Mouse (Mus musculus): ENCODE measurements around the gene Cs. TPM values are rescaled to one million over a fixed set of nuclear protein-coding genes. Genes with fewer than 3 reads are reported as not detected.

Gene Cs
- total RNA-seq, 2 experiments from 2014 or later = 227 to 229 TPM

GRCm38 (mm10) chr10:128396716-128397264, 59.3 kb downstream of the Cs start:
- no peak for DNase-seq (ENCODE audit: low spot score in 2 of 2)
- intact Hi-C loops (cut with DNase I) = no loop called here

GRCm38 (mm10) chr10:128397466-128397865, 59.9 kb downstream of the Cs start:
- no peak for DNase-seq (ENCODE audit: low spot score in 2 of 2)
- intact Hi-C loops (cut with DNase I) = no loop called here

- intact Hi-C loops (cut with DNase I) = no loop called here
- DNase-seq (ENCODE audit: low spot score in 2 of 2) = no peak
Measured at GRCm38 (mm10) chr10:128400338-128400737, 62.8 kb downstream of the Cs start.

- intact Hi-C loops (cut with DNase I) = no loop called here
- no peak for DNase-seq (ENCODE audit: low spot score in 2 of 2)
Measured at GRCm38 (mm10) chr10:128401056-128401455, 63.5 kb downstream of the Cs start, which contains the start of gene Slc39a5. Gene Slc39a5 (minus strand): TSS chr10:128401229.

GRCm38 (mm10) chr10:128401638-128402037, 64.1 kb downstream of the Cs start:
- no peak for DNase-seq (ENCODE audit: low spot score in 2 of 2)
- intact Hi-C loops (cut with DNase I) = no loop called here

- intact Hi-C loops (cut with DNase I) = no loop called here
- DNase-seq (ENCODE audit: low spot score in 2 of 2) = no peak
Measured at GRCm38 (mm10) chr10:128403931-128404330, 66.4 kb downstream of the Cs start.

GRCm38 (mm10) chr10:128408591-128409535, 71.3 kb downstream of the Cs start:
- intact Hi-C loops (cut with DNase I) = loop anchor here (1.0 to 2.0 kb wide), 3 partner anchors 40 to 72 kb away; partner anchors contain the start of genes Coq10a and Cs
- DNase-seq (ENCODE audit: low spot score in 2 of 2) = peak; percentile 64

- intact Hi-C loops (cut with DNase I) = loop anchor here (1.0 to 2.0 kb wide), 4 partner anchors 33 to 73 kb away; partner anchors contain the start of genes Ankrd52, Coq10a and Cs
- peak; percentile 96 to 99 for DNase-seq (ENCODE audit: low spot score in 2 of 2)
Measured at GRCm38 (mm10) chr10:128409692-128410559, 72.4 kb downstream of the Cs start.

GRCm38 (mm10) chr10:128410560-128410845, 73.0 kb downstream of the Cs start:
- DNase-seq (ENCODE audit: low spot score in 2 of 2) = no peak
- intact Hi-C loops (cut with DNase I) = loop anchor here (2.0 kb wide), 1 partner anchor 34 kb away; the partner anchor contains the start of gene Ankrd52

GRCm38 (mm10) chr10:128411211-128412054, 73.9 kb downstream of the Cs start, which contains the start of the genes Nabp2 and Rnf41:
Gene Nabp2 (minus strand): TSS chr10:128411492.
Gene Rnf41 (plus strand): TSS chr10:128411657.
- intact Hi-C loops (cut with DNase I) = loop anchor here (2.0 kb wide), 1 partner anchor 35 kb away; the partner anchor contains the start of gene Ankrd52
- DNase-seq (ENCODE audit: low spot score in 2 of 2) = peak; percentile 97

GRCm38 (mm10) chr10:128412055-128412381, 74.5 kb downstream of the Cs start:
- DNase-seq (ENCODE audit: low spot score in 2 of 2) = peak in 1 of 2 experiments; percentile 39
- intact Hi-C loops (cut with DNase I) = no loop called here

Small RNAs within 50 kb of the gene (microRNA-seq; reads per million reads assigned to microRNA genes)
- gene Gm25361 (0 reads per million in 2 experiments), gene Gm26308 (0 to 0.25 reads per million in 2 experiments), gene Mir6914 (0 to 0.34 reads per million in 2 experiments), gene Mir6915 (6.0 to 7.7 reads per million in 2 experiments)

Other genes starting within 250 kb of the Cs start
- 10 to 100 TPM; 34.3 to 38.4 TPM for gene Baz2a, start 246.2 kb upstream of the Cs start, total RNA-seq (2021)
- 10 to 100 TPM; 11.3 to 13.5 TPM for gene Rbms2, start 157.4 kb upstream of the Cs start, total RNA-seq (2021)
- 10 to 100 TPM; 29.4 to 32.9 TPM for gene Gls2, start 143.3 kb upstream of the Cs start, total RNA-seq (2021)
- gene Spryd4, start 125.9 kb upstream of the Cs start, total RNA-seq (2021) = 10 to 100 TPM; 10.1 to 10.7 TPM
- gene Mip, start 111.9 kb upstream of the Cs start, total RNA-seq (2021) = not detected
- 1 to 10 TPM; 6.8 to 8.3 TPM for gene Timeless, start 105.7 kb upstream of the Cs start, total RNA-seq (2021)
- gene Apon, start 83.6 kb upstream of the Cs start, total RNA-seq (2021) = not detected
- not detected for gene Apof, start 69.1 kb upstream of the Cs start, total RNA-seq (2021)
- gene Stat2, start 67.2 kb upstream of the Cs start, total RNA-seq (2021) = 10 to 100 TPM; 27.1 to 29.6 TPM
- gene Il23a, start 39.0 kb upstream of the Cs start, total RNA-seq (2021) = under 1 TPM; 0.64 to 0.69 TPM
- gene Pan2, start 34.4 kb upstream of the Cs start, total RNA-seq (2021) = 10 to 100 TPM; 14.3 to 15.4 TPM
- 10 to 100 TPM; 64.7 to 70.5 TPM for gene Cnpy2, start 15.3 kb upstream of the Cs start, total RNA-seq (2021)
- gene Coq10a, start 31.3 kb downstream of the Cs start, total RNA-seq (2021) = 10 to 100 TPM; 60.4 to 63.8 TPM
- 10 to 100 TPM; 65.1 to 68.9 TPM for gene Ankrd52, start 39.4 kb downstream of the Cs start, total RNA-seq (2021)
- under 1 TPM; 0.30 to 0.32 TPM for gene Slc39a5, start 63.5 kb downstream of the Cs start, total RNA-seq (2021)
- gene Nabp2, start 73.8 kb downstream of the Cs start, total RNA-seq (2021) = 10 to 100 TPM; 87.8 to 89.7 TPM
- 10 to 100 TPM; 76.7 to 78.6 TPM for gene Rnf41, start 73.9 kb downstream of the Cs start, total RNA-seq (2021)
- gene Smarcc2, start 121.5 kb downstream of the Cs start, total RNA-seq (2021) = 100 to 1,000 TPM; 228 to 232 TPM
- 100 to 1,000 TPM; 616 to 641 TPM for gene Myl6, start 156.4 kb downstream of the Cs start, total RNA-seq (2021)
- 10 to 100 TPM; 22.9 to 24.0 TPM for gene Myl6b, start 161.0 kb downstream of the Cs start, total RNA-seq (2021)
- gene Esyt1, start 188.1 kb downstream of the Cs start, total RNA-seq (2021) = 1 to 10 TPM; 7.9 to 8.0 TPM
- gene Zc3h10, start 210.0 kb downstream of the Cs start, total RNA-seq (2021) = 10 to 100 TPM; 13.2 to 13.5 TPM
- 1,000 to 10,000 TPM; 1,545 to 1,604 TPM for gene Rpl41, start 211.6 kb downstream of the Cs start, total RNA-seq (2021)
- gene Pa2g4, start 228.3 kb downstream of the Cs start, total RNA-seq (2021) = 10 to 100 TPM; 56.7 to 62.7 TPM